Mouse (Mus musculus) heart, adult 2 months (tissue): ENCODE data around the gene Trim28. TPM values are rescaled to one million over a fixed set of nuclear protein-coding genes. Genes with fewer than 3 reads are reported as not detected.
"Not testable (repeated sequence)": the region's sequence is repeated elsewhere in the genome, so short reads cannot be mapped to it uniquely, and the experiment has no call there.

ENCODE experiments used
- DNase-seq, 2 experiments: peaks; one replicate each; pipeline ENCODE4 v3.0.0; 2021
- H3K27ac ChIP-seq: fragments of 200-600 bp; 2 replicates; pipeline ENCODE4 v1.8.1; 2022
- H3K27me3 ChIP-seq: fragments of 200-500 bp; 2 replicates; pipeline ENCODE4 v1.6.1; 2012; ENCODE audit warnings: mild to moderate bottlenecking, low read length, inconsistent platforms, mixed read lengths; ENCODE audit not compliant: control insufficient read depth, insufficient read depth
- H3K36me3 ChIP-seq: fragments of 200-500 bp; 2 replicates; pipeline ENCODE4 v1.6.1; 2012; ENCODE audit warnings: low read length, inconsistent platforms; ENCODE audit not compliant: control insufficient read depth, insufficient read depth
- H3K4me1 ChIP-seq: fragments of 200-500 bp; 2 replicates; pipeline ENCODE4 v1.6.1; 2011; ENCODE audit warnings: low read length; ENCODE audit not compliant: control insufficient read depth, insufficient read depth
- H3K4me3 ChIP-seq: fragments of 200-600 bp; 2 replicates; pipeline ENCODE4 v1.8.1; 2022
- H3K79me2 ChIP-seq: fragments of 200-500 bp; replicated peaks from 2 replicates; pipeline ENCODE4 v1.6.1; 2012; ENCODE audit warnings: mild to moderate bottlenecking, inconsistent platforms, low read length, moderate library complexity, mixed read lengths; ENCODE audit not compliant: control insufficient read depth, insufficient read depth
- H3K9ac ChIP-seq: fragments of 200-500 bp; 2 replicates; pipeline ENCODE4 v1.6.1; 2012; ENCODE audit warnings: low read depth, mild to moderate bottlenecking, control low read depth, inconsistent platforms, low read length, mixed read lengths
- CTCF ChIP-seq: fragments of 200-600 bp; IDR thresholded peaks from 2 replicates; pipeline ENCODE4 v1.8.1; 2022; ENCODE audit warnings: antibody characterized with exemption, mild to moderate bottlenecking, moderate library complexity
- EP300 ChIP-seq: fragments of 200-500 bp; IDR thresholded peaks from 2 replicates; pipeline ENCODE4 v1.6.1; 2011; ENCODE audit warnings: low read depth, low read length, control low read depth; ENCODE audit not compliant: insufficient read depth
- POLR2A ChIP-seq: fragments of 200-500 bp; IDR thresholded peaks from 2 replicates; pipeline ENCODE4 v1.6.1; 2011; ENCODE audit warnings: mild to moderate bottlenecking, low read depth, low read length, control low read depth; ENCODE audit not compliant: insufficient read depth
- WGBS: fragments of 180-500 bp; shearing (Covaris S2); methylation state at CpG from one replicate; pipeline ENCODE4 v1.1.7; 2018; 5-methylcytosine and 5-hydroxymethylcytosine counted together
- intact Hi-C: fragments of 180-260 bp; cut with DNase I; formaldehyde crosslinking; loops from one replicate; pipeline ENCODE4 v1.15.1; 2025
- polyA plus RNA-seq: library from polyadenylated mRNA; depleted of rRNA; stranded (reverse); fragments of >200 nt; gene quantifications from 2 replicates; pipeline ENCODE4 v1.2.3, GENCODE M21; 2012; rRNA removed
- total RNA-seq, 2 experiments: library from RNA; stranded (reverse); gene quantifications; 2 replicates each; pipeline ENCODE4 v1.2.3; 2021

The Trim28 gene
- total and polyA plus RNA-seq, 3 experiments = 83.8 to 139 (median 86.0) TPM

- DNase-seq = no peak
- TF ChIP-seq CTCF (no peak), EP300 (no peak), POLR2A (no peak)
- Histone ChIP-seq H3K36me3 (no peaks in the 10 kb centered on the region), H3K79me2 (no peaks in the 10 kb centered on the region), H3K4me3 (peak overlapping the region; percentile 59), H3K4me1 (no peaks in the 10 kb centered on the region), H3K9ac (peak overlapping the region; percentile 63), H3K27ac (peak overlapping the region; percentile 89), H3K27me3 (no peaks in the 10 kb centered on the region)
- intact Hi-C loops = loop anchor here (2.0 to 5.0 kb wide), 5 partner anchors 15 to 223 kb away; partner anchors contain the start of genes Lig1, Ube2m, Zfp110 and Zfp128
- WGBS = 2% methylated on average over 15 of the region's 15 CpGs
Measured at GRCm38 (mm10) chr7:13053961-13054286, 55.0 kb downstream of the Trim28 start.

- no peaks in the 10 kb centered on the region for H3K4me1 ChIP-seq
- no peaks in the 10 kb centered on the region for H3K79me2 ChIP-seq
- H3K9ac ChIP-seq = peak within 1 kb of the TSS; percentile 63
- H3K27ac ChIP-seq = peak within 1 kb of the TSS; percentile 89
- H3K4me3 ChIP-seq = peak within 1 kb of the TSS; percentile 59
- no peak for TF ChIP-seq CTCF
- peak; percentile 90 for TF ChIP-seq POLR2A
- TF ChIP-seq EP300 = peak; percentile 76; the same call in 1 of the 2 replicates
- intact Hi-C loops = loop anchor here (2.0 to 5.0 kb wide), 5 partner anchors 16 to 223 kb away; partner anchors contain the start of genes Lig1, Ube2m, Zfp110 and Zfp128
- no peaks in the 10 kb centered on the region for H3K36me3 ChIP-seq
- under 1% methylated on average over 41 of the region's 41 CpGs for WGBS
- no peaks in the 10 kb centered on the region for H3K27me3 ChIP-seq
- peak; percentile 90 to 93 for DNase-seq
Measured at GRCm38 (mm10) chr7:13054287-13055010, 55.5 kb downstream of the Trim28 start, which contains the start of gene Mzf1. Gene Mzf1 (minus strand): TSS chr7:13054764.

- no peaks in the 10 kb centered on the region for H3K79me2 ChIP-seq
- H3K4me3 ChIP-seq = no peak overlapping the region
- intact Hi-C loops = no loop called here
- H3K9ac ChIP-seq = no peak overlapping the region
- no peaks in the 10 kb centered on the region for H3K4me1 ChIP-seq
- TF ChIP-seq EP300 = no peak
- no peak for TF ChIP-seq POLR2A
- TF ChIP-seq CTCF = peak; percentile 21; the same call in 1 of the 2 replicates
- no peak overlapping the region for H3K27ac ChIP-seq
- DNase-seq = no peak
- 63% methylated on average over 8 of the region's 8 CpGs for WGBS
- H3K36me3 ChIP-seq = no peaks in the 10 kb centered on the region
- H3K27me3 ChIP-seq = no peaks in the 10 kb centered on the region
Measured at GRCm38 (mm10) chr7:13056913-13057700, 58.2 kb downstream of the Trim28 start.

DNA sequence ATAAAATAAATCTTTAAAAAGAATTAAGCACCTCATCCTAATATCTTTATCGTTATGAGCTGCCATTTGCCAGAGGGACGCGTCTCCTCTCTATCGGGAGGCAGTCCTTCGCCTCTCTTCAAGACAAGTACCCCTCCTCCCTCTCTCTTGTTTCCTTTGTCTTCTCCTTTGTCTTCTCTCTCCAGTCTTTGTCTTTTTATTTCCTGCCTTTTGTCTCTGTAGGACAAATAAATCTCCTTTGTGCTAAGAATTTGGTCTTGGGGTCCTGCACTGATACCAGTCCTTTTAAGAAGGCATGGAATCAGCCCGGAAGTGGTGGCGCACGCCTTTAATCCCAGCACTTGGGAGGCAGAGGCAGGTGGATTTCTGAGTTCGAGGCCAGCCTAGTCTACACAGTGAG, 60.6 kb downstream of the Trim28 start:
- DNase-seq = no peak
- intact Hi-C loops = no loop called here
- H3K27ac ChIP-seq = no peak overlapping the region
- H3K36me3 ChIP-seq = no peaks in the 10 kb centered on the region
- no peaks in the 10 kb centered on the region for H3K79me2 ChIP-seq
- TF ChIP-seq POLR2A = no peak
- TF ChIP-seq CTCF = no peak
- no peak for TF ChIP-seq EP300
- 80% methylated on average over 9 of the region's 9 CpGs for WGBS
- H3K4me1 ChIP-seq = no peaks in the 10 kb centered on the region
- H3K4me3 ChIP-seq = no peak overlapping the region
- no peaks in the 10 kb centered on the region for H3K27me3 ChIP-seq
- H3K9ac ChIP-seq = no peak overlapping the region

GRCm38 (mm10) chr7:13063399-13063798, 64.5 kb downstream of the Trim28 start:
- H3K27ac ChIP-seq, intact Hi-C loops, H3K36me3 ChIP-seq, H3K4me1 ChIP-seq, H3K27me3 ChIP-seq, H3K79me2 ChIP-seq, H3K9ac ChIP-seq, DNase-seq, H3K4me3 ChIP-seq: not testable (repeated sequence)
- peak; percentile 61 for TF ChIP-seq CTCF
- 52% methylated on average over 2 of the region's 2 CpGs for WGBS

- no peak for DNase-seq
Measured at GRCm38 (mm10) chr7:13072293-13072692, 73.4 kb downstream of the Trim28 start.

More at GRCm38 (mm10) chr7:13072293-13072692, 73.4 kb downstream of the Trim28 start:
- no peak for TF ChIP-seq EP300
- no peak for TF ChIP-seq CTCF
- TF ChIP-seq POLR2A = no peak
- Histone ChIP-seq H3K27ac (no peak overlapping the region), H3K36me3 (no peaks in the 10 kb centered on the region), H3K4me1 (no peaks in the 10 kb centered on the region), H3K4me3 (no peak overlapping the region), H3K9ac (no peak overlapping the region), H3K79me2 (no peaks in the 10 kb centered on the region), H3K27me3 (no peaks in the 10 kb centered on the region)
- 49% methylated on average over 5 of the region's 5 CpGs for WGBS
- intact Hi-C loops = no loop called here

Other genes with a start within 250 kb of the Trim28 start
- 1 to 10 TPM in 1 of 2 experiments, under 1 TPM in 1; 0.73 to 1.1 TPM for gene Zscan18, start 195.5 kb upstream of the Trim28 start, total RNA-seq
- 1.1 TPM in 2 replicates for gene Zscan18, start 195.5 kb upstream of the Trim28 start, polyA plus RNA-seq
- 1 to 10 TPM; 4.9 to 5.2 TPM for gene Zfp329, start 180.3 kb upstream of the Trim28 start, total RNA-seq
- 1.1 and 2.9 TPM in 2 replicates for gene Zfp329, start 180.3 kb upstream of the Trim28 start, polyA plus RNA-seq
- 10 to 100 TPM; 15.9 to 18.0 TPM for gene Zfp110, start 164.4 kb upstream of the Trim28 start, total RNA-seq
- gene Zfp110, start 164.4 kb upstream of the Trim28 start, polyA plus RNA-seq = 4.9 and 9.6 TPM in 2 replicates
- gene Zfp128, start 117.9 kb upstream of the Trim28 start, total RNA-seq = 1 to 10 TPM; 3.0 to 3.5 TPM
- 1.3 and 3.0 TPM in 2 replicates for gene Zfp128, start 117.9 kb upstream of the Trim28 start, polyA plus RNA-seq
- 1 to 10 TPM; 5.7 TPM for gene Zscan22, start 101.3 kb upstream of the Trim28 start, total RNA-seq
- 6.0 and 9.2 TPM in 2 replicates for gene Zscan22, start 101.3 kb upstream of the Trim28 start, polyA plus RNA-seq
- gene Rps5, start 76.8 kb upstream of the Trim28 start, total RNA-seq = 100 to 1,000 TPM; 525 to 621 TPM
- gene Rps5, start 76.8 kb upstream of the Trim28 start, polyA plus RNA-seq = 842 and 914 TPM in 2 replicates
- gene Rnf225, start 71.7 kb upstream of the Trim28 start, total RNA-seq = under 1 TPM; 0.18 to 0.23 TPM
- gene Rnf225, start 71.7 kb upstream of the Trim28 start, polyA plus RNA-seq = 0.12 and 0.14 TPM in 2 replicates
- 1 to 10 TPM; 2.6 to 3.6 TPM for gene Zfp324, start 33.3 kb upstream of the Trim28 start, total RNA-seq
- gene Zfp324, start 33.3 kb upstream of the Trim28 start, polyA plus RNA-seq = 2.3 and 2.9 TPM in 2 replicates
- gene Zfp446, start 21.3 kb upstream of the Trim28 start, total RNA-seq = 1 to 10 TPM; 2.2 to 2.9 TPM
- 4.2 and 6.4 TPM in 2 replicates for gene Zfp446, start 21.3 kb upstream of the Trim28 start, polyA plus RNA-seq
- gene Slc27a5, start 922 bp upstream of the Trim28 start, total RNA-seq = not detected
- gene Slc27a5, start 922 bp upstream of the Trim28 start, polyA plus RNA-seq = 0.59 and 0.82 TPM in 2 replicates
- 1 to 10 TPM; 6.8 to 9.3 TPM for gene Zbtb45, start 10.9 kb downstream of the Trim28 start, total RNA-seq
- gene Zbtb45, start 10.9 kb downstream of the Trim28 start, polyA plus RNA-seq = 8.6 and 14.1 TPM in 2 replicates
- 100 to 1,000 TPM; 137 to 139 TPM for gene Chmp2a, start 35.7 kb downstream of the Trim28 start, total RNA-seq
- gene Chmp2a, start 35.7 kb downstream of the Trim28 start, polyA plus RNA-seq = 66.1 and 99.2 TPM in 2 replicates
- gene Ube2m, start 39.2 kb downstream of the Trim28 start, total RNA-seq = 100 to 1,000 TPM; 169 to 201 TPM
- gene Ube2m, start 39.2 kb downstream of the Trim28 start, polyA plus RNA-seq = 242 and 328 TPM in 2 replicates
- under 1 TPM; 0.45 to 0.50 TPM for gene Mzf1, start 55.6 kb downstream of the Trim28 start, total RNA-seq
- gene Mzf1, start 55.6 kb downstream of the Trim28 start, polyA plus RNA-seq = 0.47 and 0.59 TPM in 2 replicates
- not detected for gene Vmn1r85, start 96.1 kb downstream of the Trim28 start, total RNA-seq
- not detected in 2 replicates for gene Vmn1r85, start 96.1 kb downstream of the Trim28 start, polyA plus RNA-seq
- not detected for gene Vmn1r86, start 120.8 kb downstream of the Trim28 start, total RNA-seq
- gene Vmn1r86, start 120.8 kb downstream of the Trim28 start, polyA plus RNA-seq = not detected in 2 replicates
- not detected for gene Vmn1r87, start 141.0 kb downstream of the Trim28 start, total RNA-seq
- gene Vmn1r87, start 141.0 kb downstream of the Trim28 start, polyA plus RNA-seq = not detected in 2 replicates
- gene Vmn1r88, start 160.5 kb downstream of the Trim28 start, total RNA-seq = under 1 TPM; 0.03 to 0.05 TPM
- not detected in 2 replicates for gene Vmn1r88, start 160.5 kb downstream of the Trim28 start, polyA plus RNA-seq
- gene Vmn1r89, start 213.9 kb downstream of the Trim28 start, total RNA-seq = not detected
- not detected in 2 replicates for gene Vmn1r89, start 213.9 kb downstream of the Trim28 start, polyA plus RNA-seq